Mouse (Mus musculus) lung, postnatal 14 days (tissue): ENCODE measurements at regions not wholly inside any gene's neighbourhood (a gene's known extent, or its start where the extent isn't known, plus 50 kb on each side); places are given as distances from the start of the nearest gene placed in this dataset.

ENCODE experiments used
- DNase-seq: peaks from one replicate; pipeline ENCODE4 v3.0.0; 2021

- DNase-seq = no peak
These were observed 105.5 kb downstream of the Tpra1 start for GRCm38 (mm10) chr6:89007516-89007915.

DNA sequence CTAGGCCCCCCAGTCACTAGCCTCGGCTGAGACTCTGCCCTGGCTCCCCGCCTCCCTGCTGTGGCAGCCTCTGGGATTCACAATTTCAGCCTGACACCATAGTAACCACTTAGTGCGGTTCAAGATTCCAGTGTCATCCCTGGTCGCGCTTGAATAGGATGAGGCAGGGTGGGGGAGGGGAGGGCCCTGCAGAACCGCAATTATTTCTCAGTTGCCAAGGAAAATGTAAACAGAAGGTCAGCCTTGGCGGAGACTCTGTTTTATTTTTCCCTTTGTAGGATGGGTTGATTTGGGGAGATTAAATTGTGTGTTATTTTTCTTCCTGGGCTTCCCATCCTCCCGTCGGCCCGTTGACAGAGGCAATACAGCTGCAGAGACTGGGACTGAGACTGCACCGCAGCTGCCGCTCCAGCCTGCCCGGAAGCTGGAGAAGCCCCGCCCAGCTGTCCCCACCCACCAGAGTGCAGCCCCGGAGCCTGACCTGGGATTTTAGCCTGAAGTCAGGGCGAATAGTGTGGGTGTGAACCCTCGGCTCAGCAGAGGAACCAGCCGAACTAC lies 106.6 kb downstream of the Tpra1 start:
- peak; percentile 80 for DNase-seq

DNA sequence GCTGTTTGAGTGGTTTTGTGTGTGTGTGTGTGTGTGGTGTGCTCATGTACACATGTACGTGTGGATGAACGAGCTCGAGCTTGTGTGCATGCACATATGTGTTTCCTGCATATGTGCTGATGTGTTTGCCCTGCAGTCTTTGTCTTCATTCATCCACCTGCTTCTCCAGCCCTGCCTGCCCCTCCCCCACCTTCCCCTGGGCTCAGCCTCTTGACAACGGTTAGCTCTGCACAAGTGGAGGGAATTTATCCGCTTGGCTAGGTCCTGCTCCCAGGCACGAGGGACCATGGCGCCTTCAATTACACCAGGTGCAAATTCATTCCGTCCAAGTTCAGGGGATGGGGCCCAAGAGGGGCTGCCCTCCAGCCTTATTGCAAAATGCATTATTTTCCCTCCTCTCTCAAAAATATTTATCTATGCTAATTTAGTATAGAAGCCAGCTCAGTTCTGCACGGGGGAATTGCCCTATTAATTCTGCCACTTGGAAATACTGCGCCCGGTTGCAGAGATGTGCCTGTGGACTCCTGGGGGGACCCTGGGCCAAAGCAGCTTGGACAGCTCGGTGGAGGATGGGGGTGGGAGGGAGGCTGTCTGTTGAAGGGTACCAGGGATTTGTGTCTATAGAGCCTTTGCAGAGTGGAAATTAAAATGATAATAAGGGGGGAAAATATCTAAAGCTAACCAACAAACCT lies 111.1 kb downstream of the Tpra1 start:
- no peak for DNase-seq

DNA sequence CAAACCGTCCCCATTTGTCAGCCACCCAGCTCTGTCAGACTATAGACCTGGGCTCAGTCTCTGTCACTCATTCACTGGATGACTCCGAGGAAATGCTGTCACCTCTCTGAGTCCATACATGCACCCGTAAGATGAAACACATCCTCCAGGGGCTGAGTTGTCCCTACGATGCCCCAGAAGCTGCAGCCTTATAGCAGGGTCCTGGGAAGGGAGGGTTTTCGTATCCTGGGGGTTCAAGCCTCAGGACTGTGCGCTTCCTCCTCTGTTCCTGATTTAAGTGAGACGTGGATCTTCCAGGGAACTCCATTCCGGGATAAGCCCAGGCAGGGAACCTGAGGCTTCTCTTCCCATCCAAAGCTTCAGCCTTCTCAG lies 111.6 kb downstream of the Tpra1 start:
- no peak for DNase-seq

DNA sequence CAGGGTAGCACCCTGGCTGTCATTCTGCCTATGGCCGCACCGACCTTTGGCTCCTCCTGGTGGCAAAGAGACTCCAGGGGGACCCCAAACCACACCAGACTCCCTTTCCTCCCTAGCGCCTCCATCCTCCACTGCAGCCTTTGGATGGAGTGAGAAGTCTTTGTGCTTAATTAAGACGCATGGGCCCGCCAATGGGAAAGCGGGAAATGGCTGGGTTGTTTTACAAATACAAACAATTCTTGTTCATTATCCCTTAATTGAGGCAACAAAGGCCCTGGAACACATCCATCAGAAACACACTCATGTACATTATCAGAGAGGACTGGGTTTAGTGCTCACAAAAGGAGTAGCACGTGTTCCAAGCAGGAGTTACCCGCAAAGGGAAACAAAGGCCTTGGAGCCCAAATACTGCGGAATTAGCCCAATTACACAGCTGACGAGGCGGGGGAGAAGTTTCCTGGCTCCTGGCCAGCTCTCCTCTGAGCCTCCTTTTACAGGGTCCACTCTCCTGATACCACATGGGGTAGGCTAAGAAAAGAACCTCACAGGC lies 122.1 kb downstream of the Tpra1 start:
- DNase-seq = no peak

- DNase-seq = peak; percentile 48
These were observed 131.6 kb downstream of the Tpra1 start for GRCm38 (mm10) chr6:89033433-89034298.

DNA sequence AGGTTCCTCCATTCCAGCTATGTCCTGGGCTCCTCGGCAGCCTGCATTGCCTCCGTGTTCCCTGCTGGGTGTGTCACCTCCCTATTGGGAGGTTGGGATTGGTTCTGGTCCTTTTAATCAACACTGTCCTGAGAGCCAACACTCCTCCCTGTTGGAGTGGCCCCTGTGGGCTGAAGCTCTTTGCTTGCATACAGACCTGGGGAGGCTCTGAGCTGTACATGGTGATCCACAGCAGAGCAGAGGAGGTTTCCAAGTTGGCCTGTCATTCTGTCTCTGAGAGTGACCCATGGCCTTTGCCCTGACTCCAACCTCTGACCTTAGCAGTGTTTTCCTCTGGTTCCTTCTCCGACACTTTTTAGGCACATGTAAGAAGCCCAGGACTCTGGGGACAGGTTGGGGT lies 132.4 kb downstream of the Tpra1 start:
- DNase-seq = no peak

DNA sequence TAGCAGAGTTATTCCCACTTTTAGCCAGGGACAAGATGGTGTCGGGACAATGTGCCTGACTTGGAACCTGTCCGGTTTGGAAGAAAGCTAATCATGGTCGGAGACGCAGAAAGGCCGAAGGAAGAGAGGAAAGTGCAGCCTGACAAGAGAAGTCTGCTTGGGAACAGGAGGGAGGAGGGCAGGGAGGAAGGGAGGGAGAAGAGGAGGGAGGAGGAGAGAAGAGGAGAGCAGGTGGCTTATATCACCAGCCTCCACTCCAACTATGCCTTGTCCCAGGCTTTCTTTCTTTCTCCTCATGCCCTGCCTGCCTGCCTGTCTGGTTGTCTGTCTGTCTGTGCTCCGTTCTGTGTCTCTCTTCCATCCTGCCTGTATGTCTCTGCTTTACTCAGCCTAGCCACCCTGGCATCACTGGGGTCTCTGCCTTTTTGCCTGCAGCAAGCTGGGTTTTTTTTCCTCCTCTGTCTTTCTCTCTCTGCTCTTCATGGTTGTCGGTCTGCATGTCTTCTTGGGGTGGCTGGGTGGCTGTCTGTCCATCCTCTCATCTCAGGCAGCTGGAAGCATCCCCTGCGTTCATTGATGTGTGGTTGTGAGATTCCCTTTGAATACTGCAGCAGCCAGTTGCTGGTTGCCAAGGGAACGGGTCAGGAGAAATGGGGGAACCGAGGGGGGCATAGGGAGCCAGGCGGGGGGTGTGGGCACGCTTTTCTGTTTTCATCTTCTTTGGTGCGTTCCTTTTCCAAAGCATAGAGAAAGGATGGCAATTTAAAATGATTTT lies 133.2 kb downstream of the Tpra1 start:
- peak; percentile 48 for DNase-seq

- no peak for DNase-seq
These were observed 133.7 kb downstream of the Tpra1 start for GRCm38 (mm10) chr6:89035836-89036156.

- DNase-seq = no peak
These were observed 135.3 kb downstream of the Tpra1 start for GRCm38 (mm10) chr6:89037392-89037791.

GRCm38 (mm10) chr6:89037901-89038300 lies 135.8 kb downstream of the Tpra1 start:
- no peak for DNase-seq

GRCm38 (mm10) chr6:89040919-89041318 lies 138.9 kb downstream of the Tpra1 start:
- DNase-seq = no peak

GRCm38 (mm10) chr6:89042478-89043239 lies 140.6 kb downstream of the Tpra1 start:
- no peak for DNase-seq

DNA sequence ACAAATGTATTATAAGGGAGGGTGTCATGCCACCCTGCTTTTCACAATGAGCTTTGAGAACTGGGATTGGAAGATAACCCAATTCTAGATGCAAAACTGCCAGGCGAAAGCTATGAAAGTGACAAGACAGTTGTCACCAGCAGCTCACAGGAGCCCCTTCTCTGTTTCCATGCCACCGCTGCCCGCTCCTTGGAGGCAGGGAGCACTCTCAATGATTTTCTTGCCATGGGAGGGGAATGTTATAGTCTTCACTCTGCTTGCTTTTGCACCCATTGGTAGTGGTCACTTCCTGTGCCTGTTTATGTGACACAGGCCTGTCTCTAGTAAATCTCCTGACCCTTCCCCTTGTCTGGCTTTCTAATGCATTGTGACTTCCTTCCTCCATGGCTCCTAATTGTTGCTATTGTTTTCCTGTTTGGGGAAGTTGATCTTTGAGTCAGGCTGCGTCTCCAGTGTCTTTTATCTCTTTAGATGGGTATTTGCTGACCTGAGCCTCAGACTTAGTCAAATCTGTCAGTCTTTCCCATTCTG lies 143.4 kb downstream of the Tpra1 start:
- DNase-seq = peak; percentile 41

DNA sequence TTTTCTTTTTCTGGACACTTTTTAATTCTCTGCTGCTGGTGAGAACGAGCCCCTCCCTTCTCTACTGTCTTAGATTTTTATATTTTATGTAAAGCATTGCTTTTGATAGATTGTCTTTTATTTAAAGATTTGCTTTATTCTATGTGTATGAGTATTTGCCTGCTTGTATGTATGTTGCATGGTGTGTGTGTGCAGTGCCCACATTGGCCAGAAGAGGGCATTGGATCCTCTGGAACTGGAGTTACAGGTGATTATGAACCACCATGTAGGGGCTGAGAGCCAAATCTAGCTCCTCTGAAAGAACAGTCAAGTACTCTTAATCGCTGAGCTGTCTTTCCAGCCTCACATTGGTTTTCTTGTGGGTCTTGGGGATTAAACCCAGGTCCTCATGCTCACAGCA lies 144.4 kb downstream of the Tpra1 start:
- DNase-seq = peak; percentile 31

GRCm38 (mm10) chr6:89047629-89048332 lies 145.7 kb downstream of the Tpra1 start:
- DNase-seq = no peak

DNA sequence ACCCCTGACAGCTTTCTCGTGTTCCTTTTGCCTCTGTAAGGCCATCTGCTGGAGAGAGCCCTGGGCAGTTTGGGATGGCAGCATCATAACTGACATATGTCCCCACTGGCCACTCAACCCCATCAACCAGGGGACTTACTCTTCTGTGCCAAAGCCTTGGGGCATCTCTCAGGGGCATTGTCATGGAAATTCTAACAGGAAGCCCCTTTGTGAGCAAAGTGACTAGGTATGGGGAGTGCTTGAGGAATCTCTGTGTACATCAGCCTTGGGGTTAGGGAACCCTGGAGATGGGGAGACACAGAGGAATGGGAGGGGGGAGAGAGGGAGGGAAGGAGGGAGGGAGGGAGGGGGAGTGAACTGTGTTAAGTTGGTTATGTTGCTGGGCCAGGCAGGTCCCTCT lies 147.2 kb downstream of the Tpra1 start:
- no peak for DNase-seq

DNA sequence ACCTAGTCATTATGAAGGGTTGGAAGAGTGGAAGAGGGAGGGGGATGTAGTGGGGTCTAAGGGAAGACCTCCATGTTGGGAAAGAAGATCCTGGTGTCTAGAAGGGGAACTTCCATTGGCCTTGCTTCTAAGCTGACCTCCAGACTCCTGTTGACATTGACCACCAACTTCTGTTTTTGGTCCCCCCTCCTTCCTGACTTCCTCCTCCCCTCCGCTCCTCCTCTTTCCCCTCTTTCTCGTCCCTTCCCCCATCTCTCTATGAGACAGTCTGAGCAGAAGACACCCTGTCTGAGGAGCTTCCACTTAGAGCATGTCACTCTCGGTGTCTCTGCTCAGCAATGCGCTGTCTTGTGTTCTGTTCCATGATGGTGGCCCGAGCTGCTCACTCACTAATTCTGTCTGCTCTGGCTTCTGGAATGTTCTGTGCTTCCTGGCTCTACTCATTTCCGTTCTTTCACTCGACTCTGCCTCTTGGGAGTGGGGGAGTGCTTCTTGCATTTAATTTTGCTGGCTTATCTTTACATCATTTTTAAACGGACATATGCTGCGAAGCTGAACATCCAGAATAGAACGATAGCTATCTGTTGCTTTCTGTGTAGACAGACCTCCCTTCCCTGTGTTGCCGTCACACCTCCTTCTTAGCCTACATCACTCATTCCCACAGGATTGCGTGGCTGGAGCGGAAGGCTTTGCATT lies 148.7 kb downstream of the Tpra1 start:
- no peak for DNase-seq

- DNase-seq = no peak
These were observed 150.9 kb downstream of the Tpra1 start for GRCm38 (mm10) chr6:89052758-89053460.

GRCm38 (mm10) chr6:89054060-89054459 lies 152.0 kb downstream of the Tpra1 start:
- DNase-seq = no peak
